Mouse (Mus musculus): Measurements from ENCODE around the gene Rbp1.

The Rbp1 gene

DNA sequence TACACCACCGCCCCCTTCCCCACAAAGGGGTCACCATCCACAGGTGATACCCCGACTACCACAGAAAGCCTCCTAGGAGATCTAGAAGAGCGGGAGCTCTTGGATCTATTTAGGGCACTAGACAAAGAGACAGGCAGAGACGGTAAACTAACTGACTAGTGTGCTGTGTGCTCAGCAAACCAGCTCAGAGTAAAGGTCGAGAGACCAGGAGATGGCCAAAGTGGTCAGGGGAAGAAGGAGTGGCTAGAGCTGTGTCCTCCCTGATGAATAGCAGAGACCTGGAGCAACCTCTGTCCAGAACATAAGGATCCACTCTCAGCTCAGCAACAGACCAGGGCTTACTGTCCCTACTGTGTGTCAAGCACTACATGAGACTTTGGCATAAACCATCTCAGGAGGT is at the start of gene Rbp1:
Gene Rbp1, plus strand, starts transcription at position 306 of the 400 bp plus-strand sequence.
- no peak for DNase-seq (ENCODE audit: low spot score in 2 of 2)

DNA sequence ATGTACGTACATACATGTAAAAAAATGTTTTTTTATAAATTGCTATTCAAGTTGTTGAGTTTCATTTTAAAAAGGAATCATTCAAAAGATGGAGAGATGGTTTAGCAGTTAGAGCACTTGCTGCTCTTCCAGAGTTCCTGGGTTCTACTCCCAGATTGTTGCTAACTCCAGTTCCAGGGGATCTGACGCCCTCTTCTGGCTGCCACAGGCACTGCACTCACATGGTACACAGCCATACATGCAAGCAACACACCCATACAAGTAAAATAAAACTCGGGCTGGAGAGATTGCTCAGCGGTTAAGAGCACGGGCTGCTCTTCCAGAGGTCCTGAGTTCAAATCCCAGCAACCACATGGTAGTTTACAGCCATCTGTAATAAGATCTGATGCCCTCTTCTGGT is 49.4 kb upstream of the Rbp1 start:
- DNase-seq (ENCODE audit: low spot score in 2 of 2), result no peak

DNA sequence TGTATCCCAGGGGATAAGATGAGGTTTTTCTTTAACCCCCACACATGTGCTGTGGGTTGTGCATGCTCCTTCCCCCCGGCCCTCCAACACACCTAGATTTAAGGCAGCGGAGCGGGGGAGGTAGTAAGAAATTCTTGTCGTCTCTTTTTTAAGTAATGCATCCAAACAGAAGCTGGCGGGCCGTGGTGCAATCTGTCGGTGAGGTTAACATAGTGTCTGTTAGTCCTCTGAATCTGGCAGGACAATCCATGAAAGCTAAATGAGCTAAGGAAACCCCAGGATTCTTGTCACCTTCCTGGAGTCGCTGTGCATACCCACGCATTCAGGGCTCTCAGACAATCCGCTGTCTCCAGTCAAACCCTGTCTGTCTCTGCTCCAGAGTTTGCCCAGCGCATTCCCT is 47.9 kb upstream of the Rbp1 start:
- DNase-seq (ENCODE audit: low spot score in 2 of 2), result no peak

DNA sequence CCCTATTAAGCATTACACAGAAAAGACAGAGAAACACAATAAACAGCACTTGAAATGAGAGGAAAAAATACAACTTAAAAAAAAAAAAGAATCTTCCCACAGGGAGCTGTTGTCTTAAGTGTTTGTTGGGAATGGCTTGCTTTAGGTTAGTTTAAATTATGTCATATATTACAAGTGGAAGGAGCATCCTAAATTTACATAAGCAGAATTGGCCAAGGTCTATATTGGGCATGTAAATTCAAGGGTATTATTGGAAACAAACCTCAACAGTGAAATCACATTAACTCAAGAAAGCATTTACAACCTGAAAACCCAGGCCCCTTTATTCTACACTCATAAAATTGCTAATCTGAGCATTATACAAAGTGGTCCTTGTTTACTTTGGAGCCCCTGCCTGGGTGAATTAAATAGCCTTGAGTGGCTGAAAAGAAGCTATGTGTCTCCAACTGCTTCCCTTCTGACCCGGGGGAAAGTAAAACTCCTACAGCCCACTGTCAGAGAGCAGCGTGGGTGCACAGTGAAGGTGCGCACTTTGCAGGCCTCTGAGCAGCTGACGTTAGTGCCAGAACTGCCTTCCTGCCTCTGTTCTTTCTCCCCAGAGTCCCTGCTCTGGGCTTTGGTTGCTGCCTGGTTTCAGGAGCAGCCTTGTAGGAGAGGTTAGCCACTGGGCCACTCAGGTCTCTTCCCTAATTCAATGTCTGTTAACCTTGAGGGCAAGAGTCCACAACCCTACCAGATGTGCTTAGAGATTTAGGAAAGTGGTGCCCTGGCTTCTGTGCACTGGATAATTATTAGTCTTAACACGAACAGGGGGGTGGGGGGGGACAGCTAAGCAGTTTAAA is 47.2 kb upstream of the Rbp1 start:
- DNase-seq (ENCODE audit: low spot score in 2 of 2), result no peak

DNA sequence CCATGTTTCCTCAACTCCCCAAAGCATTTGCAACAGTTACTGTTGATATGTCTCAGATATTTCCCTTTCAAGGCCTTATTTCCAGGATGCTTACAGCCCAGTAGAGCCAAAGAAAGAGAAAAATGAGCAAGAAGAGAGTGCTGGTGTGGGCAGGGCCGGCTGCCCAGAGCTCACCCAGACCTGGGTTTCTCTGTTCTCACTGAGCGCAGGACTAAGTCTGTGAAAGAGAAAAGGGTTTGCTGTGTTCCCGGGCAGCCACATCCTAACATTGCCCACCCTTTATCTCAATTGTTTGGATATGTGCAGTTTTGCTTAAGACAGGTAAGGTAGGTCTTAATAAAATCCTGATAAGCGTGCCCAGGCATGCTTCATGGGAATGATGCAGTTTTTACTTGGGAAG is 43.0 kb upstream of the Rbp1 start:
- DNase-seq (ENCODE audit: low spot score in 2 of 2), result no peak

DNA sequence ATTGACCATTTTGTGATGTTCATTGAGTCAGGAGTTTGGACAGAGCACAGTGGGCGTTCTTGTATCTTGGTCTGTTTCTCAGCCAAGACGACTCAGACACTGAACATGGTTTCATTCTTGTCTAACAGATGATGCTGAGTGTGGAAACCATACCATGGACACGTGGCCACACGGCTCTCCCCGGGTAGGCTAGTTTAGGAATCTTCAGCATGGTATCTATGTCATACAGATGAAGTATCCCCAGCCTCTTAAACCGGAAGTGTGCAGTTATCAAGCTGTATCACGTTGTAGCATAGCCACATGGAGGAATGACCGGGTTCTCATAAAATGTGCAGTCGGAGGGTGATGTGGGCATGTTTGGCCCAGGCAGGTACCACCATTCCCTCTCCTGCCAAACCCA is 42.2 kb upstream of the Rbp1 start:
- DNase-seq (ENCODE audit: low spot score in 2 of 2), result no peak

DNA sequence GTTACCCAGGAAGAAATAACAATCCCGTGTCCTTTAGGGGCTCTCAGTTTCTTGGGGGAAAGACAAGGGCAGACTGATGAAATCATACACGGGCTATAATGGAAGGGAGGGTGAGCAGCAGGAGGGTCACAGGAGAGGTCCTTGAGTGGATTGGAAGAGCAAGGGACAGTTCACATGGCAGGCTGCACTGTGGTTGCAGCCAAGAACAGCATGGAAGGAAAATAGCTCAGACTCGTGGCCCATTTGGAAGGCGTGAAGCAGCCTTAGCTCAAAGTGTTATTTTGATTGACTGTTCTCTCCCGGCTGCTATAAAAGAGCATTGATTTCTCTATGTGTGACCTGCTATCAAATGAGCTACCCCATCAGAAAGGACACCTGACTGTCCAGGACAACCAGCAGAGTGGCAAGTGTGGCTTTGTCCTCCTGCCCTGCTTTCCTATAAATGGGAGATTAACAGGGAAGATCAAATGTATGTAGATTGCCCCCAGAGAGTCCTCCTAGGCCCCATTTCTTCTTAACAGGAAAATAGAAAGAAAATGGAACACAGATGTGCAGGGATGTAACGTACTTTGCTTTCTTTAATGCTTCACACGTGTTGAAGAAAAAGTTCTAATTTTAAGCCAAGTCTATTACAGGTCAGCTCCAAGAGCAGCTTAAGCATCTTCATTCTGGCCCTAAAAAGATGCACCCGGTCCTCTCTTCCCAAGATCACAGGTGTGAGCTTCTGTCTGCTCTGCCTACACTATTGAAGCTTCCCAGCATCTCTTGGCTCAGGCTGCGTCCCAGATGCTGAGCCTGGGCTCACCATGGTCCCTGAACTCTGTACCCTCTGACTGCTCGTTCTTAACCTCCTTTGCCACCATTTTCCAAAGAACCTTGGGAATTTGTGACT is 34.8 kb upstream of the Rbp1 start:
- DNase-seq (ENCODE audit: low spot score in 2 of 2), result no peak

DNA sequence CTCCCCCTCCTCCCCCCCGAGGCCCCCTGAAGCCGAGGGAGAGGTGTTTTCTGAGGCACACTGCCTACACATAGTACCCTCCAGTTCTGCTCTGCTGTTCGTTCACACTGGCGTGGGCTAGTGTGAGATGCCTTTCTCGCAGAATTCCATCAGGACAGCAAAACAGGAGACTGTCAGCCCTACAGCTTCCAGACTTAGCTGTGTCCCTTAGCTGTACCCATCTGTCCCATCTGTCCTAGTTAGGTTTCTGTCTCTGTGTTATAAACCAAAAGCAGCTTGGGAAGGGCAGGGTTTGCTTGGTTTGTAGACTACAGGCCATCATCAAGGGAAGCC is 34.2 kb upstream of the Rbp1 start:
- DNase-seq (ENCODE audit: low spot score in 2 of 2), result no peak

DNA sequence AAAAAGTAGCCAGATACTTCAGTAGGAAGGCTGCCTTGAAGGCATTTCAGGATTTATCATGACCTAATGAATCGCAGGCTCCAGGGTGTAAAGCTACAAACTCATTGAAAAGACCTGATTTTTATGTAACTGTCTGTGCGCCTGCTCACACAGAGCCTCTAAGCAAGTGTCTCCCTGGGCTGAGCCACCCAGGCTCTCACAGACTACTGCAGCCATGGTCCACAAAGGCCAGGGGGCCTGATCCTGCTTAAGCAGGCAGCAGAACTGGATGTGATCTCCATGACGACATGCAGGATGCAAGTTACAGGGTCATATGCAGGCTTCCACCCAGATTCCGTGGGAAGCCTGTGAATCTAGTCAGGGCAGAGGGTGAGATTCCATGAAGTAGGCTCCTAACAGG is 29.3 kb upstream of the Rbp1 start:
- DNase-seq (ENCODE audit: low spot score in 2 of 2), result no peak

DNA sequence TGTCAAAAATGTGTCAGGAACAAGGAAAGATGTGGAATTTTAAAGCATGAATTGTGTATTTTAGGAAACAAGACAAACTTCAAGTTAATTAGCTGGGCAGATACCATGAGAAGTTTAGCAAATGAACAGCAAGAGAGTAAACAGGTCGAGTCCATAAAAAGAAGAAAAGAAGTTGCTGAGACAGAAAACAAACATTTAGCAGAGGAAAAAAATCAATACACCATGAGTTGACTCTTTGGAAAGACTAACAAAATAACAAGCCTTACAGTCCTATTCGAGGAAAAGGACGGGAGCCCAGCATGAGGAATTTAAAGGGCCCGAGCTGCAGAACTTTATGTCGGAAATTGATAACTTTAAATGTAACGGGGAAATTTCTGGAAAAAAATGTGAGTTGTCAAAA is 25.6 kb upstream of the Rbp1 start:
- DNase-seq (ENCODE audit: low spot score in 2 of 2), result no peak

DNA sequence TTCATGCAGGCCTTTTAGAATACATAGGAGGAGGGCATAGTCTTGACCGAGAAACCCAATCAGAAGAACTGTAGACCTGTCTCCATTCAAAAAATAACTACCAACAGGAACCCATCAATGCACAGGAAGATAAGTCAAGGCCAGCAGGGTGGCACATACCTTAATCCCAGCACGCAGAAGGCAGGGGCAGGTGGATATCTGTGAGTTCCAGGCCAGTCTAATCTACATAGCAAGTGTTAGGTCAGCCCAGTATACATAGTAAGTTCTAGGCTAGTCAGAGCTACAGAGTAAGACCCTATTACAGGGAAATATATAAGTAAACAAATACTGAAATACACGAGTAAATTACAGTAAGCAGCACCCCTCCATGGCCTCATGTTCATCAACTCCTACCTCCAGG is 24.9 kb upstream of the Rbp1 start:
- DNase-seq (ENCODE audit: low spot score in 2 of 2), result no peak

DNA sequence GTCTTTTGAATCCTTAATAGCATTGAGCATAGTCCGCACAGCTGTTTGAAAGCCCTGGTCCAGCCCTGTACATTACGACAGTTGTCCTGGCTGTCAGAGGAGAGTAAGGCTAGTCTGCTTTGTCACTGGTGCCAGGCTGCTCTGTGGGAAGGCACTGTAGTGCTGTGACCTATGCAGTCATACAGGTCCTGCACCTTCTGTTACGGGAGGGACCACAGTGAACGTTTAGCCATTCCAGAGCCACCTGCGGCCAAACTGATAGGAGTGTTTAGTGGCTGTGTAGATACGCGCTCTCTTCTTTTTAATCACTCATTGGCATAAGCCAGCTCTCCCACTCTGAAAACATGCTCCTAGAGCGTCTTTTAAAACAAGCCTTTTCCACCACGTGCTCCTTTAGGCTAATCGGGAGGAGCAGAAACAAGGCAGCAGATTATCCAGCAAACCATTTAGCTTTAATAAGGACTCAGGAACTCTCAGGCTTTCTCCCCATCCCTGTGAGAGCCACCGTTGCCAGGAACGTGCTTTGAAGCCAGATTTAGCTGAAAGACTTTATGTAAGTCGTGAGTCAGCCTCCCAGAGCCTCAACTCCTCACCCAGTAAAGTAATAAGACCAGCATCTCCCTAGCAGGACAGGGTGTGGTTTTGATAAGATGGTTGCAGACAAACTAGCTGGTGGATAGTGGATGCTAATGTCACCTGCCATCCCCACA is 22.4 kb upstream of the Rbp1 start:
- DNase-seq (ENCODE audit: low spot score in 2 of 2), result peak in 1 of 2 experiments; percentile 33

DNA sequence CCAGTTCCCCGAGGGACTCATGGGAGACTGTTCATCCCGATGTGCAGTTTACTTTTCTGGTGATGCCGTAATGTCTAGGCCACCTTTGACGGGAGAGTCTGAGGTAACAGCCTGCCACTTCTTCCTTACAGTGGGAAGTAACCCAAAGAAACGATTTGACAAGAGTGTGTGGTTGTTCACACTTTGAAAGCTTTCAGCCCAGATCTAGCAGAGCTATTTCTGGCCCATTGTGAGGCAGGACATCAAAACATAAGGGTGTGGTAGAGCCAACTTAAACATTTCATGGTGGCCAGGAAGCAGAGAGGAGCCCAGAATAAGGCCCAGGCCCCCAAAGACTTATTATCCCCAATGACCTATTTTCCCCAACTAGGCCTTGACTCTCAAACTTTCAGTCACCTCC is 21.1 kb upstream of the Rbp1 start:
- no peak for DNase-seq (ENCODE audit: low spot score in 2 of 2)

DNA sequence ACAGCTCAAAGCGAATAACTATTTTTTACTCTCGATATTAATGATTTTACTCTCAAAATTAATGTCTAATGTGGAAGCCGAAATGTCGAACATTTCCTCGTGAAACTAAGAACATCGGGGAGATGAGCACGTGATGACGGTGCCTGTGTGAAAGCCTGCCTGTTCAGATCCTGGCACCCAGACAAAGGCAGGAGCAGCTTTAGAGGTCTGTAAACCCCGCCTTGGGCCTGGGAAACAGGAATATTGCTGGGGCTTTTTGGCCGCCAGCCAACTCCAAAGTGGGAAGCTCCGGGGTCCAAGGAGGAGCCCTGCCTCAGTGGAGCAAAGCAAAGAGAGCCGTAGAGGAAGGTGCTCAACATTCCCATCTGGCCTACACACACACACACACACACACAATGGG is 15.0 kb upstream of the Rbp1 start:
- no peak for DNase-seq (ENCODE audit: low spot score in 2 of 2)

DNA sequence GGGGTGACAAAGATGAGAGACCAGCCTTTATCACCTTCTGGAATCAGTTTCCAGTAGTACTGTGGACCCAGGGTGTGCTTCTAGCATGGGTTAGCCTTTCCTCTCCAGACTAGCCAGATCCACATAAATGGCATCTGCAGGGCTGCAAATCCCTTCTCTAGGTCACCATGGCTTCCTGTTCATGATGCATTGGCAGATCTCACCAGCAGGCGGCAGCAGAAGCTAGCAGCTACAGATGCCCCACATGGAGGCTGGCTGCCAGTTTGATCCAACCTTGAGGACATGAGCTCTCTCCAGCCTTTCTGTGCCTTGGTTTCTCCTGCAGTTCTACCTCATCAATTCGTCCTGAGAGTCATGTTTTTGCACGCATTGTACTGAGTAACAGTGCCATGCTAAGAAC is 13.6 kb upstream of the Rbp1 start:
- peak; percentile 71 to 73 for DNase-seq (ENCODE audit: low spot score in 2 of 2)

DNA sequence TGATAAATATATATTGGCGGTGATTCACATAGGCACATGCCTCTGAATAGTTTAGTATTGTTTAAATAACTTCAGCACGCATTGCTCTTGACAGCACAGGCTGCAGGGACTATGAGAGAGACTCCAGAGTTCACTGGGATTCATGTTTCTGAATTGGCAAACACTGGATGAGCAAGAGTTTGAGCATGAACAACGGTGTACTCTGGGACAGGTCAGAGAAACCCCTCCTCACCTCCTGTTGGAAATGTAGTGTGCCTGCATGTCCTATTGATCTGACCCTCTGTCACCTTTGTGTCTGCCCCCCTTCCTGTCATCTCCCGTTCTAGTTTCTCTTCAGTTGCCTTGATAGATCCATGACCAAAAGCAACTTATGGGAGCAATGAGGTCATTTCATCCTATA is 7.3 kb upstream of the Rbp1 start:
- no peak for DNase-seq (ENCODE audit: low spot score in 2 of 2)

DNA sequence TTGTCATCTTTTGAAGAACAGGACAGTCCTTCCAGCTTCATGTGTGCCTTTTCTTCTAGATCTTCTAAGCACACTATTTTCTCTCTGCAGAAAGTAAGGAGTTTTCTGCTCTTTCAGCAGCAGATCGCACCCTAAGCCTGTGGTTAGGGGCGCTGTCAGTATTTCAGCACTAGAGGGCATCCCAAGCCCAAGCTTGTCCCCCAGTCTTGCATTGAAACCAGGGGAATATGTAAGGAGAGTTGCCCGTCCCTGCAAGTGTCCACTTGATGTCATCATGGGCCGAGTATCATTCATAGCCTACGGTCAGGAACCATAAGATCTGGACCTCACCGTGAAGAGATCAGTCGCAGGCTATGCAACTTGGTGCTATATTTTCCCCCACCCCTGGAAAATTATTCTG is 4.8 kb upstream of the Rbp1 start:
- DNase-seq (ENCODE audit: low spot score in 2 of 2), result no peak

DNA sequence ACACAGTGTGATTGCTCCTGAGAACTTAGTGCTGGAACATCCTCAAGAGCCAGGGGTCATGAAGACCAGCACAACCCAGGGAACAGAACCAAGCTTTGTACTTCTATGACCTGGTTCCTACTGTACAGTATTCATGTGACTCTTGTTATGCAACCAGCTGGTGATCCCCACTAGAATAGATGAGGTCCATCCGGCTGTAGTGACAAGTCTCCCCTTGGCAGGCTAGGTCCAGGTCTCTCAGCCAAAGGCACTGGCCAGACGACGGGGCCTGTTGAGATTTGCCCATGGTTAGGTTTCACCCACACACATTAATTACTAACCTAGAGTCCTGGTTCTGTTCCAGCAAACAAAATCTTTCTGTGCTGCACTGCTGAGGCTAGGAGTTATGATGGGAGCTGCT is 4.4 kb upstream of the Rbp1 start:
- DNase-seq (ENCODE audit: low spot score in 2 of 2), result no peak

DNA sequence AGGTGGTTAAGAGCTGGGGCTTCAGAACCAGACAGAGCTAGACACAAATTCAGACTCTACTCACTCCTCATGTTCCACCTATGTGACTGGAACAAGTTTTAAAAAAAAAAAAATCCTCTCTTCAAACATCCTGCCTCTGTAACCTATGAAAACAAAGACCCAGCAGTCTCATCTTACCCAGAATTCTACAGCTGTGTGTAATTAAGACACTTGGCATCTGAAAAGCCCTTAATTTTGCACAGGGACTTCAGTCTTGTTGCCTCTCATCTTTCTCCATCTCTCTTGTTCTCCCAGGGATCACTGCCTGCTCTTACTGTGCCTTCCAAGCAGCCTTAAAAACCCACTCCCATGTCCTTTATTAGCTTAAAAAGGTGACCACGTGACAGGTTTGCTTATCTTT is 2.1 kb upstream of the Rbp1 start:
- DNase-seq (ENCODE audit: low spot score in 2 of 2), result no peak

DNA sequence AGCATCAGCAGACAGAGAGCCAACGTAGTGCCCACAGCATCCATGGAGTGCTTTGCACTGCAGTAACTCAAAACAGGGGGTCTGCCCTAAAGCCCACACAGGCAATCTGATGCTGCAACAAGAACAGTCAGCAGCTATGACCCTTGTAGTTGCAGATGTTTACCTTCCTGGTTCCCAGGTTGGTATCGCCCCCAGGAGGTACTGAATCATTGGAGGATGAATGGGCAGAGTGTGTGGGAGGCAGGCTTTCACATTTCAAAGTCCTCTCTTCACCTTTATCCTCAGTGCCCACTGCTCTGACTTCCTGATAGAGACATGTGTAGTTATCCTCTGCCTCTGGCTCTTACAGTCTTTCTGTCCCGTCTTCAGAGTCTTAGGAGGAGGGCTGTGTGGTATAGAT is 858 bp upstream of the Rbp1 start:
- DNase-seq (ENCODE audit: low spot score in 2 of 2), result no peak

DNA sequence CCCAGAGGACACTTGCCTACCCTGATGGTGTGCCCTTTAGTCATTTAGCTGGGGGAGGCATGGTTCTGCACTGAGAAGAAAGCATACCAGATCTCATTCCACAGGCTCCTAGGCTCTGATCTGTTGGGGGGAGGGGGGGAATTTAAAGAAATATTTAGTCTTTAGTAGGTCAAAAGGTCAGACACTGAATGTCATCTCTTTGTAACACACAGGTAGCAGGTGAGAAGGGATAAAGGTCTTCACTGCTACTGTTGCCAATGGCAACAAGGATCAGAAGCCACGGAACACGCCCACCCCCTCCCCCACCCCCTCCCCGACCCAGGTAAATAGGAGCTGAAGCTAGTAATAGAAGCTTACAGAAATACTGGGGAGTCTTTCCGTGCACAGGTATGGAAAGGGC is 930 bp downstream of the Rbp1 start:
- DNase-seq (ENCODE audit: low spot score in 2 of 2), result no peak

DNA sequence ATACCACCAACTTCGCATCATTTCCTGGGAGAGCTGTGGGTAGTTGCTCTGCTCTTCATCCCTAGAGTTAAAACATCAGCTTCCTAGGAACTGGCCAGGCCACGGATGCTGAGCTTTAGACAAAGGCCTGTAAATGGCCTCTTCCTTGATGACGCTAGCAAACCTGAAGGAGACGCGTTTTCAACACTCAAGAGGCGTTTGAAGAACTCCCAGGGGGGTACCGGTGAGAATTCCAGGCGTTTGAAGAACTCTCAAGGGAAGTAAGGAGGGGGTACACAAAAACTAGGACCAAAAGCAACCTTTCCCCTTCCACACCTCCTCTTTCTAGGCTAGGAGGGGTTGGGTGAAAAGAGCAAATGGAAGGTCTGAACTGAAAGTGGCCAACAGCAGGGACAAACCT is 1.5 kb downstream of the Rbp1 start:
- no peak for DNase-seq (ENCODE audit: low spot score in 2 of 2)
